Mouse (Mus musculus) embryo, embryonic 11 days (tissue): Measurements from ENCODE around the gene Grin2d.
A peak's percentile ranks its signal among the peaks of the same experiment; 100 is the strongest.
"Not testable (repeated sequence)": the region's sequence is repeated elsewhere in the genome, so short reads cannot be mapped to it uniquely, and the experiment has no call there.

ENCODE experiments used
- DNase-seq: peaks from one replicate; pipeline ENCODE4 v3.0.0-alpha.2; 2015

The Grin2d gene

GRCm38 (mm10) chr7:45878278-45878677 lies at the start of gene Grin2d:
Gene Grin2d, minus strand, starts transcription at chr7:45878378.
- DNase-seq, result not testable (repeated sequence)

GRCm38 (mm10) chr7:45924429-45924816 lies 46.2 kb upstream of the Grin2d start:
- DNase-seq, result peak; percentile 45

- DNase-seq, result peak; percentile 68
Measured at GRCm38 (mm10) chr7:45923762-45924428, 45.7 kb upstream of the Grin2d start, which contains the start of gene Ccdc114. Gene Ccdc114, plus strand, starts transcription at chr7:45924072.

DNA sequence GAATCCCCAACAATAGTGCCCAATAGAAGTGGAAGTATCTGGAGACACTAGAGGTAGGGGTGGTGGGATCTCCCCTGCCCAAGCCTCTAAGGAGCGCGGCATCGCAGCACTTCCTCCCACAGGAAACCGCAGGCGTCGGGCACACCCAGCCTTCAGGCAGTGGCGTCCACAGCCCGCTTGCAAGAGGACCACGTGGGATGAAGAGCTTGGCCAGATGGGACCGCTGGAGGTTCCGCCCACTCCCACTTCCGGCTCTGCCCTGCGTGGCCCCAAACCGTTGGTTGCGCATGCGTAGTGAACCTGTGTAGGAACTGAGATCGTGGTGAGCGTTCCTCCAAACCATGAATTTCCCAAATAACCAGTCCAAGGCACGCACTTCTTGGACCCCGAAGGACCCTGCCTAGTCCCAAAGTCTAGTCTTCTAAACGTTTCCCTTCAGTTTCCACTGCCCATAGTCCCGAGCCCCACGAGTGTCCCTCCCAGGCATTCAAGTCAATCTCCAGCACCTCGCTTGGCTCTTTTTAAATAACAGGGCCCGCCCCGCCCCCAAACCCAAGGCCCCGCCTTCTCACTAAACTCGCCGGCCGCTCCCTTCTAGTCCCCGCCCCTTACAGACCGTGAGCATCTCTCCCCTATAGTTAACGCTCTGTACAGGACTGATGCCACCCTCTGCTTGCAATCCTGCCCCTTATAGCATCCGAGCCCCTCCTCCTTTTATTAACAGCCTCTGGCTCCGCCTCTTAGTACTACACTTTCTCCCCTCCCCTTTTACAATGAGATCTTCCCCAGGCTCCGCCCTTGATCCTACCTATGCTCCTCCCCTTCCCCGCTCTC lies 45.0 kb upstream of the Grin2d start:
- DNase-seq, result peak; percentile 97

DNA sequence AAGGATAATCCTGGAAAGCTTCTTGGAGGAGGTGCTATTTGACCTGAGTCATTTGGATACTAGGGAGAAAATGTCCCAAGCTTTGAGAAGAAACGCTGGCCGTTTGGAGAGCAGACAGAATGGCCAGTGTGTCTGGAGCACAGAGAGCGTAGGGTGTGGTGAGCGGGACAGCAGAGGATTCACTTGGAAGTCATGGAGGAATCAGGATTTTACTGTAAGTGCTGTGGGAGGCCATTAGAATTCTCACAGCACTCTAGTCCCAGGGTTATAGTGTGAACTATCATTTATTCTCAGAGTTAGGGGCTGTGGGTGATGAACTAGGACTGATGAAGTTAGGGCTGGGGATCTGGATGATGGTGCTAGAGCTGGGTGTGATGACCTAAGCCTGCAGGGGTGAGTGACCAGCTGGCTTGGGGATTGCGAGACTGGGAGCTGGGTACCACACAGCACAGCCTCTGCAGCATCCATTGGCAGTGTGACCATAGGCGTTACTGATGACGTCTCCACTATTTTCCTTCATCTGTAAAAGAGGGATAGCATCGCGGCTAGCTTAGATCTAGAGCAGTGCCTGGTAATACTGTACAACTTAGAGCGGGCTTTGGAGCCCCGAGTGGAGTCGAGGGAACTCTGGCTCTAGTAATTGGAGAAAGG lies 43.9 kb upstream of the Grin2d start:
- no peak for DNase-seq

- DNase-seq, result no peak
Measured at GRCm38 (mm10) chr7:45921242-45921621, 43.1 kb upstream of the Grin2d start, which contains the start of gene Emp3. Gene Emp3, minus strand, starts transcription at chr7:45921404.

GRCm38 (mm10) chr7:45920583-45921241 lies 42.5 kb upstream of the Grin2d start:
- no peak for DNase-seq

GRCm38 (mm10) chr7:45919761-45920160 lies 41.6 kb upstream of the Grin2d start:
- no peak for DNase-seq

- DNase-seq, result no peak
Measured at GRCm38 (mm10) chr7:45919083-45919671, 41.0 kb upstream of the Grin2d start.

GRCm38 (mm10) chr7:45917926-45918325 lies 39.7 kb upstream of the Grin2d start:
- DNase-seq, result no peak

DNA sequence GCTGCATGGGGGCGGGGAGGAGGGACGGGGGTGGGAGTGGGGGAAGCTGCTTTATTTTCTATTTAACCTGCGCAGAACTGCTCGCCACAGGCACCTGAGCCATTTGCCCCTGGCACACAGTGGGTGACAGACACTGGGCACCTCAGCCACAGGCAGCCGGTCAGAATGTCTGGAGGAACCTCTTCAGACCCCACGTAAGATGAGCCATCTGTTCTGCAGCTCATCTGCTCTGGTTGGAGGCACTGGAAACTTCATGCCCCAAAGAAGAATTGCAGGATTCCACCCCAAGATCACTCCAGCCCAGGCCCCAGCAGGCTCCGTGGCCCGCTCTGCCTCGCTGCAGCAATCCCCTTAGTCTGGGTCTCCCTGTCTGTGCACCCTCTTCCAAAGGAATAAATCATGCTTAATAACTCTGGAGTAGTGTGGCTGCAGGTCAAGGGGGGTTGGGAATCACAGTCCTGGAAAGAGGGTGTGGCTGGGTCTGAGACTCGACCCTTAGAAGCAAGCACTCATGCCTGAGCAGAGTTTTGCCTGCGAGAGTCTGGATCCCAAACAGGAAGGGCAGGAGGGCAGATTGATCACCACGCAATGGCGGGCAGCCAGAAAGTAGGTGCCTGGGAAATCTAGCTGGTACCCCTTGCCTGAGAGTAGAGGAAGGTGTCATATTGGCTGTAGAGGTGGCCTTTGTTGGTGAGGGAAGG lies 39.0 kb upstream of the Grin2d start:
- no peak for DNase-seq

DNA sequence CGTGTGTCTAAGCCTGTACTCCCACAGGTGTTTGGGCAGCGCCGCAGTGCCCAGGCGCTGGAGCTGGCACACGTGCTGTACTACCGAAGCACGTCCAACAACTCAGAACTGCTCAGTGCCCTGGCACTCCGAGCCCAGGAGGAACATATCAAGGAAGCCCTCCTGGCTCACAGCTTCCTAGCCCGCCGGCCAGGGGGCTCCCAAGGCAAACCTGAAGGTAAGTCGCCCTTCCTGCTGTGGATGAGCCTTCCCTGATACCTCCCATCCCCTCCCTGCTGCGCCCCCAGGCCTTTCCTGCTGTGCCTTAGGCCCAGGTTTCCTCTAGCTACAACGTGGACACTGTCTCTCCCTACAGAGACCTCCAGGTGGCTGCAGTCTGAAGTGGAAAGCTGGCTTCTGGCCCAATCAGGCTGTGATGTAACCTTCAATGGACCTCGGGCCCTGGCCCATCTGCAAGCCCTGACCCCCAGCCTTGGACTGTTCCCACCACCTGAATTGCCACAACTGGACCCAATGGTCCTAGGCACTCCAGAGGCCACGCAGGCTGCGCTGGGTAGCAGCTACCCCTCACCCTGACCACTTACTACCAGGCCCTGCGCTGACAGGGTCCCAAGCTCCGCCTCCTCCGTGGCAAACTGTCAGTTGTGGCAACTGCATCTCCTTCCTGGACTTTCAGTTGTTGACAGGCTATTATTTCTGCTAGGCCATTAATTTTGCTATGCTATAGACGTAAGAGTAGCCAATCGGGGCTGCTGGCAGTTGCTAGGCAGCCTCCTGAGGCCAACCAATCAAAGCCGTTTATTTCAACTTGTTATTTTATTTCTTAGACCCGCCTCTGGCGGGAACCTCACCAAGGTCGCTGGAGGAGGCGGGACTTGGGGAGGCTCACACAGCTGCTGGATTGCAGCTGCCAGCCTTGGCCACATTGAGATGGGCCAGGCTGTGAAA lies 38.2 kb upstream of the Grin2d start:
- DNase-seq, result peak; percentile 92

- no peak for DNase-seq
Measured at GRCm38 (mm10) chr7:45915011-45915410, 36.8 kb upstream of the Grin2d start.

DNA sequence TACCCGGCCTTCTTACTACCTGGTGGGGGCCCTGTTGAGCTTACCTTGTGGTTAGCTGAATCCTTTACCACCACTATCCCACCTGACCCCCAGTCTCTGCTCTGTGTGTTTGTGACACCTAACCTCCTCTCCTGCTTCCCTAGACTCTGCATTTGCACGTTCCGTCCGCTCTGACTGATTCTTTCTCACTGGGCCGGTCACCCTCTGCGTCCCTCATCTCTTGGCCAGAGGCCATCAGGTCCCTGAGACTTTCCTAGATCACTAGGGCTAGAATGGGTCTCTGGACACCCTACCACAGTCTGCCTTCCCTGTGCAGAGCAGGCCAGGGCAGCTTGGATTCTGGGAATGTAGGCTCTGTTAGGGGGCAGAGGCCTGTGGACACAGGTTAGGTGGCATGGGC lies 35.9 kb upstream of the Grin2d start:
- no peak for DNase-seq

DNA sequence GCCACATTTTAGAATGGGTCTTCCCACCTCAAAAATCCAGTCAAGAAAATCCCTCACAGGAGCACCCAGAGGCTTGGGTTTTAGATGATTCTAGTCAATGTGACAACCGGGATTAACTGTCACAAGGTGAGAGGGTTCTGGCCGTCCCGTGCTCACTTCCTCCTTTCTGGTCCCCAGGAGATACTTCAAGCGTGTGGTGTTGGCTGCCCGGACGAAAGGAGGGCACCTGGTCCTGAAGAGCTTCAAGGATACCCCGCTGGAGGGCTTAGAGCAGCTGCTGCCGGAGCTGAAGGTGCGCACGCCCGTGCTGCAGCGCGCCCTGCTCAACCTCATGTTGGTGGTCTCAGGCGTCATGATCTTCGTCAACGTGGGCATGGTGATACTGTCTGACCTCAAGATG lies 31.0 kb upstream of the Grin2d start:
- DNase-seq, result no peak

- DNase-seq, result no peak
Measured at GRCm38 (mm10) chr7:45908384-45908783, 30.2 kb upstream of the Grin2d start.

DNA sequence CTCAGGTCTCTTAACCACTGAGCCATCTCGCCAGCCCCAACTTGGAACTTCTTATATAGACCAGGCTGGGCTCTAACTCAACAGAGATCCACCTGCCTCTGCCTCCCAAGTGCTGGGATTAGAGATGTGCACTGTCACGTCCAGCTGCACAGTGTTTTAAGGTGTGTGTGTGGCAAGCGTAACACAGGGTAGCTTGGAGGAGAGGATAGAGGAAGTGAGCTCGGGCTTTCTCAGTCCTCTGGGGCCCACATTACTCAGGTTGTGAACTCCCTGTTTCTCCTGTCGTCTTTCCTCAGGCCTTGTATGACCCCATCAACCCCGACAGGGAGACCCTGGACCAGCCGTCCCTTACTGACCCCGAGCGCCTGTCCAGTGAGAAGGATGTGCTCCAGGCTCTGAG lies 28.4 kb upstream of the Grin2d start:
- no peak for DNase-seq

- DNase-seq, result peak; percentile 47
Measured at GRCm38 (mm10) chr7:45902481-45903002, 24.4 kb upstream of the Grin2d start.

- peak; percentile 56 for DNase-seq
Measured at GRCm38 (mm10) chr7:45901562-45901961, 23.4 kb upstream of the Grin2d start.

- peak; percentile 63 for DNase-seq
Measured at GRCm38 (mm10) chr7:45898125-45898524, 19.9 kb upstream of the Grin2d start.
